Mouse (Mus musculus) heart, postnatal 14 days (tissue): ENCODE measurements at regions not wholly inside any gene's neighbourhood (a gene's known extent, or its start where the extent isn't known, plus 50 kb on each side); places are given as distances from the start of the nearest gene placed in this dataset.

Experiments
- DNase-seq, 2 experiments: peaks; one replicate each; pipeline ENCODE4 v3.0.0; 2021 to 2022
- intact Hi-C: fragments of 180-260 bp; cut with DNase I; formaldehyde crosslinking; loops from one replicate; pipeline ENCODE4 v1.15.1; 2025

DNA sequence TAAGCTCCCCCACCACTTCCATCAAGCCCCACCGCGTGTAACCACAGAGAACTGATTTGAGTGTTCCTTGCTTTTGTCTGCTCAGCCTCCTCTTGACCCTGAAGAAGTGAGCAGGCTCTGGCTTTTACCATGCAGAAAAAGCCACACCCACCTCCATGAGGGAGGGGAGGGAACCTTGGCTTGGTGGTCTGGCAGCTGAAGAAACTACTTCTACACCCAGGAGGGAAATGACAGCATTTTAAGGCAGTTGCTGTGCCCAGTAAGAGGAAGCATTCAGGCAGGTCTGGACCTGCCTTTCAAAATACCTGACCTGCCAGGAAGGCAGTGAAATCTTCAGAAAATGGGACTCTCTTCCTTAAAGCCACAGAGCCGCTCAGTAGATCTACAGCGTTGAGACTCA lies 156.9 kb upstream of the Ofcc1 start:
- intact Hi-C loops: no loop called here
- no peak for DNase-seq

DNA sequence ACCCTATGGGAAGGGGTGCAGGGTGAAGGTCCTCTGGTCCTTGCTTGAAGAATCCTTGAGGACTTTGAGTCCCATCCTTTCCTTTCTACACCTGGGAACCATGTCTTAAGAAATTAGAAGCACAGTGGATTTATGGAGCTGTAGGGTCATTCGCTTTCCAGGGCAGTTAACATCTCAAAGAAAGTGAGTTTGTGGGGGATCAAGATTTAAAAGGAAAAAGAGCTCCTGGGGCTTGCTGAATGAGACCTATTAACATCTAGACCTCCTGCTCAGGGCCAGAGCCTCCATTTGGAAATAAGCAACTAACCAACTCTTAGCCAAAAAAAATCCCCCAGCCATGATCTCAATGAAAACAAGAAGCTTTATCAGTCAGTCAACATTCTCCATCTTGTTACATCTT lies 148.0 kb upstream of the Ofcc1 start:
- no peak for DNase-seq
- intact Hi-C loops: no loop called here

DNA sequence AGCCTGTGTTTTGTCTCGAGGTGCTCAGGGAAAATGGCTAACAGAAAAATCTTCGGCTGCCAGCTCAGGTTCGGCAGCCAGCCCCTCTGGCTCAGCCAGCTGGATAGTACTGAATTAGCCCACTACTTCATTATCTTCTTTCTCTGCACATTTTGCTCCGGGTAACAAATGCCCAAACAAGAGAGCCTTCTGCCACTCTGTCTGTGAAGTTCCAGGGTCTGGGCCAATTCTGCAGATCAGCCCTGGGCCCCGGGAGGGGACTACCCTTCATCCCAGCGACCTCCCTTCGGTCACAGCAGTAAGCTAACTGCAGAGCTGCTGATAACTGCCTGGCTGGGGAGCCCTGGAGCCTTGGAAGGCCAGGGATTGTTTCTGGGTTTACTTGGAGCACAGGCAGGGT lies 119.6 kb upstream of the Ofcc1 start:
- DNase-seq: no peak
- intact Hi-C loops: no loop called here

DNA sequence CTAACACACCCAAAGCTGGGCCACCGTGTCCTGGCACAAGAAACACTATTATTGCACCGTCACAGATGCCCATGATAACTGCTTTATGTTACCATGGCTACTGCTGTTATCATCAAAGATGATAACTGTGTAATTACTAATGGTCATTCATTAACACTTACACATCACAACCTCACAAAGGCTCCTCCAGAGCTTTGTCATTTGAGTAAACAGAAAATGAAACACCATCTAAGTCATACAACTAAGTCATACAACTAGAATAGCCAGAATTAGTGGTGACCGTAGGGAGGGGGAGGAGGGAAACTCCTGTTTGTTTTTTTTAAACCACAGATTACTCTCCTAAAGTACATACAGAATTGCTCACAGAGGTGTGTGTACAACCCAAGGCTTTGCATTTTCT lies 111.4 kb upstream of the Ofcc1 start:
- no peak for DNase-seq
- intact Hi-C loops: no loop called here

DNA sequence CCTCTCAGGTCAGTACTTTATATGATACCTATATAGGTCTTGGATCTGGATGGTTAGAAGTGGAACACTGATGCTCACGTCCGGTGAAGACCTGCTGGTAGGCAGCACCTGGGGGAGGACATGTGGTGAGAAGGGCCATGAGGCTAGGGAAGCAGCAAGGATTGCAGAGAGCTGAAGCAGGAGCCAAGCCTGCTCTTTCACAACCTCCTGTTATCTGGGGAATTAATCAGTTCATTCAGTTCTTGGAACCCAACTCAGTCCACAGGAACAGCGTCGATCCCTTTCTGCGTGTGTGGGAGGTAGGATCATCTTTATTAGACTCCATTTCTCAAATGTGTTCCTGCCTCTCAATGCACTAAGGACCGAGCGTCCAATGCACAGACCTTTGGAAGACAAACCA lies 107.9 kb upstream of the Ofcc1 start:
- DNase-seq: no peak
- intact Hi-C loops: no loop called here

DNA sequence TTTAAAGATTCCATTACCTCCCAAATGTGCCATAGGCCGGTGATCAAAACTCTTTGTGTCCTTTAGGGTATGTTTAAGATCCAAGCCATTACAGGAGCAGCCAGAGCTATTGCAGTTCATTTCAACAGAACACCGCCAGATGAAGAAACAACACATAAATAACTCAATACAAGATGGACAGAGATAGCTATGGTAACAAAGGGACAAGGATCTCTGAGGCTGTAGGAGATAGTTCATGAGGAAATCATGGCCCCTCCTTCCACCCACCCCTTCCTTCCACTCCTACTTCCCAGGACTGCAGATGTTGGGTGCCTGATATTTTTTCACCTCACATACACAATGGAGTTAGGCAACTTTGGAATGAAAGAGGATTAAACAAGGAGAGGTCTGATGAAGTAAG lies 92.1 kb upstream of the Ofcc1 start:
- no peak for DNase-seq
- intact Hi-C loops: no loop called here

DNA sequence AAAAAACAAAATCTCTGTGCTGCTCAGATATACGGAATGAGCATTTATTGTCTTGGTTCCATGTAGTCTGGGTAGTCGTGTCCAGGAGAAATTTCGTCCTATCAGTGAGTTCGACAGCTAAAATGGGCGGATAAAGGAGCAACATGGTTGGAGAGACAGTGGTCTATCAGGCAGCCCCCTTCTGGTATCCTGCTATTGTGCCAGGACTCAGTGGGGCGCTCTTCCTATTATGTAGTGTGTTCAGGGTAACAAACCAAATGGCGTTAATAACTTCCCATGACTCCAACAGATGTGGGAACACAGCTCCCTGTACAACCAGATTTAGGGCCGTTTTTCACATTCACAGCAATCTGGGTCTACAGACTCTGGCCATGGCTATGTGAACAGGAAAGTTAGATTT lies 68.6 kb upstream of the Ofcc1 start:
- intact Hi-C loops: no loop called here
- DNase-seq: no peak

DNA sequence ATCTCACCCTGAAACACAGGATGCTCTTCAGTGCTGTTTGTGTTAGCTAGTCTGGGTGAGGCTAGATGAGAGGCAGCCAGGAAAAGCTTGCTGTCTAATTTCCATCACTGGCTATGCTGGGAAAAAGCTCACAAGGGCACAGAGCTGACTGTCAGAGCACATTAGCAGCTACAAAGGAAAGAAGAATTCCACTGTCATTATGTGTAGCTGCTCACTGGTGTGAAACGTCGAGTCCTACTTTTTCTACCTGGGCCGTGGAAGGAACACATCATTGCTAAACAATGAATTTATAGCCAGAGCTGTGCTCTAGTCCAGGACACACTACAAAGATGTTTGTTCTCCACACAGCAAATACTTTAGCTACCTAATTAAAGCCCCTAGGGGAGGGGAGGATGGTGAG lies 61.8 kb upstream of the Ofcc1 start:
- intact Hi-C loops: no loop called here
- DNase-seq: no peak

DNA sequence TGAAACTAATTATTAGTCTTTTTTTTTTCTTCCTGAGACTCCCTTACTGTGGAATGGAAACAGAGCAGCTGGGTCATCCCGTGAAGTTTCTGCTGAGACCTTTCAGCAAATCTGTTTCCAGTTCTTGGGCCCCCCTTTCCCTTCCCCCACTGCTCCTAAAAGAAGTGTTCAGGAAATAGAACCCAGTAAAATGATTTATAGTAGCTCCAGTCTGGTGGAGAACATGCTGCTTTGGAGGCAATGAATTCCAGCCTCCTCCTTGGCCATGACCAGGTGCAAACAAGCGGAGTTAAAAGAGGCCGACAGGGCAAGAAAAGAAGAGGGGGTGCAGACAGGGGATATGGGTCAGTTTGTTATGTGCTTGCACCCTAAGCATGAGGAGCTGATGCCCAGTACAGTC lies 56.6 kb upstream of the Ofcc1 start:
- intact Hi-C loops: no loop called here
- no peak for DNase-seq

DNA sequence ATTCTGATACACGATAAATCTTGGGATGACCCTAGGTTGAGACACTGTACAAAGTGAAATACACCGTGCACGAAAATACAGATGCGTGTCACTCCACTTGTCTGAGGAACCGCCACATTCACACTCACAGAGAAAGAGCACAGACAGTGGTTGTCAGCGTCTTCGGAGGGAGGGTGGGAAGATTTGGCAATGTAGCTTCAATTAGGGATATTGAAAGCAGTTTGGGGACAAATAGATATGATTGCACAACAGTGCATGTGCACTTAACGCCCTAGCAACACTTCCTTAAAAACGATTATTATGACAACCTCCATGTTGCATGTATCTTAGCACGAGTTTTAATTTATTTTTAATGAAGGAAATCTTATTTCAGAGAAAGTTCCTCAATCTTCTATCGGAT lies 51.8 kb upstream of the Ofcc1 start:
- intact Hi-C loops: no loop called here
- no peak for DNase-seq
